Mouse (Mus musculus) CH12.LX (cell line): Measurements from ENCODE around the gene Gm4969. TPM values are rescaled to one million over a fixed set of nuclear protein-coding genes. Genes with fewer than 3 reads are reported as not detected.

ENCODE experiments used
- DNase-seq: peaks from one replicate; pipeline ENCODE4 v3.0.0-alpha.2; 2013; ENCODE audit errors: extremely low read depth
- H3K27ac ChIP-seq: 2 replicates; pipeline ENCODE4 v1.5.1; 2012; ENCODE audit warnings: low read depth, mild to moderate bottlenecking, control low read depth, moderate library complexity; ENCODE audit not compliant: insufficient read depth
- H3K27me3 ChIP-seq: replicated peaks from 2 replicates; pipeline ENCODE3; 2012; ENCODE audit warnings: inconsistent platforms
- H3K36me3 ChIP-seq, 2 experiments: replicated peaks in 1 of 2; 2 replicates each; pipeline versions ENCODE3 to v1.6.1; 2012; ENCODE audit warnings: inconsistent platforms in 1 of 2, low read length in 1 of 2, mild to moderate bottlenecking in 1 of 2, mixed read lengths in 1 of 2, moderate library complexity in 1 of 2; ENCODE audit not compliant: control insufficient read depth in 1 of 2, insufficient read depth in 1 of 2
- H3K4me1 ChIP-seq, 2 experiments: 2 replicates each; pipeline ENCODE4 v1.6.1; 2012; ENCODE audit warnings: inconsistent platforms in 1 of 2, moderate library complexity in 1 of 2; ENCODE audit not compliant: insufficient read depth in 2 of 2, control insufficient read depth in 1 of 2
- H3K4me2 ChIP-seq: 2 replicates; pipeline ENCODE4 v1.6.1; 2012; ENCODE audit warnings: low read depth, mild to moderate bottlenecking, control low read depth; ENCODE audit not compliant: poor library complexity, insufficient read depth, severe bottlenecking
- H3K4me3 ChIP-seq, 3 experiments: fragments of 150-350 bp in 1 of 3; sonication (generic) in 1 of 3; replicated peaks in 1 of 3; 2 replicates each; pipeline versions ENCODE3 to v1.5.1; 2011 to 2012; ENCODE audit warnings: low read depth in 2 of 3, low read length in 2 of 3, mild to moderate bottlenecking in 2 of 3, moderate library complexity in 2 of 3, control low read depth in 1 of 3, improper control_type of control experiment in 1 of 3, inconsistent platforms in 1 of 3, mixed read lengths in 1 of 3; ENCODE audit not compliant: poor library complexity in 1 of 3
- H3K79me2 ChIP-seq: replicated peaks from 2 replicates; pipeline ENCODE4 v1.6.1; 2012; ENCODE audit warnings: mild to moderate bottlenecking, moderate library complexity; ENCODE audit not compliant: control insufficient read depth, poor library complexity, insufficient read depth, severe bottlenecking; ENCODE audit errors: extremely low read depth
- H3K9ac ChIP-seq: 2 replicates; pipeline ENCODE4 v1.6.1; 2012; ENCODE audit warnings: low read depth, mild to moderate bottlenecking, control low read depth, moderate library complexity; ENCODE audit not compliant: insufficient read depth
- H3K9me3 ChIP-seq: replicated peaks from 2 replicates; pipeline ENCODE3; 2012; ENCODE audit warnings: low read length, inconsistent platforms, mixed read lengths
- BHLHE40 ChIP-seq: IDR thresholded peaks from 2 replicates; pipeline ENCODE4 v1.6.1; 2011; ENCODE audit warnings: mild to moderate bottlenecking, low read depth, low read length, improper control_type of control experiment
- CHD1 ChIP-seq: IDR thresholded peaks from 2 replicates; pipeline ENCODE4 v1.6.1; 2012; ENCODE audit warnings: low read depth, low read length, improper control_type of control experiment, inconsistent platforms
- CHD2 ChIP-seq: IDR thresholded peaks from 2 replicates; pipeline ENCODE4 v1.6.1; 2011; ENCODE audit warnings: low read length, improper control_type of control experiment
- CTCF ChIP-seq, 2 experiments: IDR thresholded peaks in 1 of 2; conservative IDR thresholded peaks in 1 of 2; 2 replicates each; pipeline ENCODE4 v1.5.1; 2011 to 2012; ENCODE audit warnings: low read depth in 2 of 2, low read length in 2 of 2, improper control_type of control experiment in 1 of 2, inconsistent platforms in 1 of 2, mild to moderate bottlenecking in 1 of 2, moderate library complexity in 1 of 2
- ELF1 ChIP-seq: IDR thresholded peaks from 2 replicates; pipeline ENCODE4 v1.6.1; 2014; ENCODE audit warnings: low read depth, mild to moderate bottlenecking, inconsistent platforms, low read length, improper control_type of control experiment
- ETS1 ChIP-seq: conservative IDR thresholded peaks from 2 replicates; pipeline ENCODE4 v1.6.1; 2012; ENCODE audit warnings: low read depth, mild to moderate bottlenecking, inconsistent platforms, low read length, improper control_type of control experiment, moderate library complexity
- GABPA ChIP-seq: IDR thresholded peaks from 2 replicates; pipeline ENCODE4 v1.6.1; 2012; ENCODE audit warnings: low read depth, low read length, improper control_type of control experiment, inconsistent platforms; ENCODE audit not compliant: insufficient replicate concordance
- HCFC1 ChIP-seq: IDR thresholded peaks from 2 replicates; pipeline ENCODE4 v1.6.1; 2012; ENCODE audit warnings: low read depth, mild to moderate bottlenecking, inconsistent platforms, low read length, improper control_type of control experiment
- IRF4 ChIP-seq: IDR thresholded peaks from 2 replicates; pipeline ENCODE4 v1.6.1; 2014; ENCODE audit warnings: low read depth, mild to moderate bottlenecking, inconsistent platforms, low read length, improper control_type of control experiment
- JUN ChIP-seq: IDR thresholded peaks from 2 replicates; pipeline ENCODE4 v1.6.1; 2011; ENCODE audit warnings: low read depth, mild to moderate bottlenecking, low read length, improper control_type of control experiment, moderate library complexity; ENCODE audit not compliant: insufficient read depth
- JUND ChIP-seq: conservative IDR thresholded peaks from 2 replicates; pipeline ENCODE4 v1.6.1; 2011; ENCODE audit warnings: low read depth, low read length, improper control_type of control experiment
- MAX ChIP-seq: IDR thresholded peaks from 2 replicates; pipeline ENCODE4 v1.6.1; 2011; ENCODE audit warnings: low read length, improper control_type of control experiment
- MAZ ChIP-seq: IDR thresholded peaks from 2 replicates; pipeline ENCODE4 v1.6.1; 2012; ENCODE audit warnings: low read depth, mild to moderate bottlenecking, inconsistent platforms, low read length, improper control_type of control experiment, moderate library complexity
- MEF2A ChIP-seq: IDR thresholded peaks from 2 replicates; pipeline ENCODE4 v1.6.1; 2014; ENCODE audit warnings: low read depth, mild to moderate bottlenecking, inconsistent platforms, low read length, improper control_type of control experiment, borderline replicate concordance
- MYC ChIP-seq: IDR thresholded peaks from 2 replicates; pipeline ENCODE4 v1.6.1; 2011; ENCODE audit warnings: low read depth, mild to moderate bottlenecking, improper control_type of control experiment, low read length
- NELFE ChIP-seq: IDR thresholded peaks from 2 replicates; pipeline ENCODE4 v1.6.1; 2011; ENCODE audit warnings: low read depth, low read length, improper control_type of control experiment
- NRF1 ChIP-seq: IDR thresholded peaks from 2 replicates; pipeline ENCODE4 v1.6.1; 2014; ENCODE audit warnings: low read depth, mild to moderate bottlenecking, inconsistent platforms, low read length, improper control_type of control experiment, moderate library complexity
- PAX5 ChIP-seq: IDR thresholded peaks from 2 replicates; pipeline ENCODE4 v1.6.1; 2012; ENCODE audit warnings: low read length, inconsistent platforms, mixed read lengths
- RAD21 ChIP-seq: IDR thresholded peaks from 2 replicates; pipeline ENCODE4 v1.6.1; 2011; ENCODE audit warnings: low read depth, mild to moderate bottlenecking, low read length, improper control_type of control experiment, moderate library complexity
- SIN3A ChIP-seq: IDR thresholded peaks from 2 replicates; pipeline ENCODE4 v1.6.1; 2012; ENCODE audit warnings: low read length, improper control_type of control experiment, inconsistent platforms
- SMC3 ChIP-seq: IDR thresholded peaks from 2 replicates; pipeline ENCODE4 v1.6.1; 2011; ENCODE audit warnings: low read depth, low read length, improper control_type of control experiment
- TBP ChIP-seq: conservative IDR thresholded peaks from 2 replicates; pipeline ENCODE4 v1.6.1; 2011; ENCODE audit warnings: low read depth, low read length, improper control_type of control experiment
- USF1 ChIP-seq: IDR thresholded peaks from 2 replicates; pipeline ENCODE4 v1.6.1; 2014; ENCODE audit warnings: low read depth, mild to moderate bottlenecking, inconsistent platforms, low read length, improper control_type of control experiment
- ZKSCAN1 ChIP-seq: IDR thresholded peaks from 2 replicates; pipeline ENCODE4 v1.6.1; 2012; ENCODE audit warnings: low read depth, inconsistent platforms, low read length, improper control_type of control experiment, borderline replicate concordance
- ZMIZ1 ChIP-seq: IDR thresholded peaks from 2 replicates; pipeline ENCODE4 v1.6.1; 2012; ENCODE audit warnings: low read depth, mild to moderate bottlenecking, inconsistent platforms, low read length, improper control_type of control experiment
- ZNF384 ChIP-seq: IDR thresholded peaks from 2 replicates; pipeline ENCODE4 v1.6.1; 2012; ENCODE audit warnings: low read depth, low read length, improper control_type of control experiment, inconsistent platforms
- dilution Hi-C: fragments of 300-500 bp; cut with MboI; formaldehyde crosslinking; loops from 2 replicates; pipeline ENCODE4 v1.14.3; 2020; ENCODE audit warnings: low sequenced_read_pairs; ENCODE audit not compliant: extremely low pct_unique_long_range_greater_than_20kb, extremely low pct_ligation_motif_present
- in situ Hi-C: fragments of 300-500 bp; cut with MboI; formaldehyde crosslinking; loops from 3 replicates; pipeline ENCODE4 v1.14.3; 2019; ENCODE audit warnings: low sequenced_read_pairs, low pct_ligation_motif_present, low pct_unique_long_range_greater_than_20kb, mixed read lengths
- polyA plus RNA-seq: library from polyadenylated mRNA; unstranded; fragments of >175 nt; gene quantifications from 2 replicates; pipeline ENCODE4 v1.2.1, GENCODE M21; 2012; ENCODE audit warnings: low read depth; ENCODE audit not compliant: insufficient read length
- total RNA-seq, 2 experiments: library from RNA; depleted of rRNA; stranded (reverse); fragments of 300-350 nt in 1 of 2; fragments of >200 nt in 1 of 2; gene quantifications; 2 replicates each; pipeline ENCODE4 v1.2.3; 2012 to 2014

The Gm4969 gene
- total and polyA plus RNA-seq, 3 experiments, result not detected

GRCm38 (mm10) chr7:19083096-19083495 is 35.1 kb downstream of the Gm4969 start:
- Histone ChIP-seq H3K9me3 (no peaks in the 10 kb centered on the region), H3K27me3 (peaks cover 86% of the 10 kb centered on the region), H3K4me1 (peaks cover 28 to 67% of the 10 kb centered on the region in 2 experiments), H3K4me2 (no peak overlapping the region), H3K27ac (no peak overlapping the region)
- DNase-seq, result no peak
- TF ChIP-seq IRF4 (no peak), GABPA (no peak), SIN3A (no peak), JUN (no peak), NELFE (no peak), HCFC1 (no peak), CHD2 (no peak), PAX5 (no peak), ZNF384 (no peak), MYC (no peak), MEF2A (no peak), ZMIZ1 (no peak), RAD21 (no peak), BHLHE40 (no peak), MAZ (no peak), ZKSCAN1 (no peak), NRF1 (no peak)
- TF ChIP-seq, all 38 proteins: peak for 0
- dilution Hi-C loops, result no loop called here
- H3K9ac ChIP-seq, result no peak overlapping the region
- in situ Hi-C loops, result no loop called here
- no peaks in the 10 kb centered on the region for H3K36me3 ChIP-seq
- H3K4me3 ChIP-seq, result no peak overlapping the region
- no peaks in the 10 kb centered on the region for H3K79me2 ChIP-seq

GRCm38 (mm10) chr7:19082171-19082570 is 36.0 kb downstream of the Gm4969 start:
- Histone ChIP-seq H3K4me1 (peaks cover 38 to 77% of the 10 kb centered on the region in 2 experiments), H3K4me2 (no peak overlapping the region), H3K9me3 (peaks cover 2% of the 10 kb centered on the region), H3K27me3 (peaks cover 84% of the 10 kb centered on the region), H3K36me3 (no peaks in the 10 kb centered on the region), H3K79me2 (no peaks in the 10 kb centered on the region), H3K27ac (no peak overlapping the region), H3K9ac (no peak overlapping the region), H3K4me3 (no peak overlapping the region)
- TF ChIP-seq MAX, result no peak
- no peak for TF ChIP-seq TBP
- no peak for TF ChIP-seq ELF1
- no peak for TF ChIP-seq SIN3A
- no peak for TF ChIP-seq CTCF (conservative IDR thresholded peaks at IDR 0.05 in 1 of 2, IDR thresholded peaks at IDR 0.05 in 1 of 2; ENCODE audit: low read depth in 2 of 2, low read length in 2 of 2)
- no peak for TF ChIP-seq JUND
- TF ChIP-seq SMC3, result no peak
- TF ChIP-seq CHD2, result no peak
- TF ChIP-seq USF1, result no peak
- TF ChIP-seq HCFC1, result no peak
- TF ChIP-seq ZMIZ1, result no peak
- no peak for TF ChIP-seq CHD1
- TF ChIP-seq GABPA, result no peak
- no peak for TF ChIP-seq MAZ
- TF ChIP-seq MEF2A, result no peak
- no peak for TF ChIP-seq ETS1
- TF ChIP-seq BHLHE40, result no peak
- no peak for TF ChIP-seq NELFE
- no peak for DNase-seq
- in situ Hi-C loops, result no loop called here
- dilution Hi-C loops, result no loop called here
